Mouse (Mus musculus) stomach, embryonic 14.5 days (tissue): ENCODE data around the gene Ddost. TPM values are rescaled to one million over a fixed set of nuclear protein-coding genes. Genes with fewer than 3 reads are reported as not detected.

Experiments
- ATAC-seq: fragments of 200-750 bp; cut with Nextera tagmentation; 2 replicates; pipeline ENCODE4 v1.8.0; 2017; ENCODE audit warnings: low read depth, moderate TSS enrichment; ENCODE audit not compliant: insufficient number of reproducible peaks, insufficient read depth, low FRiP score
- H3K27ac ChIP-seq: fragments of 300-500 bp; sonication (generic); 2 replicates; pipeline ENCODE4 v1.5.1; 2014; ENCODE audit warnings: mild to moderate bottlenecking, low read length, moderate library complexity, mixed read lengths
- H3K27me3 ChIP-seq: fragments of 300-500 bp; sonication (generic); 2 replicates; pipeline ENCODE4 v1.6.1; 2014; ENCODE audit warnings: low read length, control low read depth, mixed read lengths; ENCODE audit not compliant: control insufficient read depth, insufficient read depth
- H3K36me3 ChIP-seq: fragments of 300-500 bp; sonication (generic); 2 replicates; pipeline ENCODE4 v1.6.1; 2014; ENCODE audit warnings: mild to moderate bottlenecking, control low read depth, low read length, moderate library complexity, mixed read lengths; ENCODE audit not compliant: control insufficient read depth, insufficient read depth
- H3K4me1 ChIP-seq: fragments of 300-500 bp; sonication (generic); 2 replicates; pipeline ENCODE4 v1.6.1; 2014; ENCODE audit warnings: low read length, control low read depth, mixed read lengths; ENCODE audit not compliant: control insufficient read depth, insufficient read depth
- H3K4me2 ChIP-seq: fragments of 300-500 bp; sonication (generic); replicated peaks from 2 replicates; pipeline ENCODE4 v1.6.1; 2014; ENCODE audit warnings: low read depth, low read length, control low read depth
- H3K4me3 ChIP-seq: fragments of 300-500 bp; sonication (generic); 2 replicates; pipeline ENCODE4 v1.5.1; 2014; ENCODE audit warnings: low read depth, low read length, control low read depth
- H3K9ac ChIP-seq: fragments of 300-500 bp; sonication (generic); replicated peaks from 2 replicates; pipeline ENCODE4 v1.6.1; 2014; ENCODE audit warnings: low read depth, mild to moderate bottlenecking, control low read depth, low read length, moderate library complexity, mixed read lengths
- H3K9me3 ChIP-seq: fragments of 300-500 bp; sonication (generic); 2 replicates; pipeline ENCODE4 v1.6.1; 2016; ENCODE audit warnings: low read depth, low read length, control low read depth; ENCODE audit not compliant: control insufficient read depth
- WGBS: fragments of 180-500 bp; shearing (Covaris S2); extraction: QIAGEN DNeasy Blood & Tissue Kit; methylation state at CpG from one replicate; pipeline ENCODE4 v1.1.7; 2014; 5-methylcytosine and 5-hydroxymethylcytosine counted together
- polyA plus RNA-seq: library from polyadenylated mRNA; unstranded; fragments of >200 nt; fragmentation: Nextera tagmentation; extraction: Ambion mirVana; gene quantifications from 2 replicates; pipeline ENCODE4 v1.2.1, GENCODE M21; 2014

The Ddost gene
- polyA plus RNA-seq, 1 experiment from 2014 or later, result 351 TPM

GRCm38 (mm10) chr4:138315781-138316180 lies 11.3 kb downstream of the Ddost start:
- H3K9ac ChIP-seq, result no peak overlapping the region
- H3K27me3 ChIP-seq, result no peaks in the 10 kb centered on the region
- H3K4me1 ChIP-seq, result no peaks in the 10 kb centered on the region
- no peak overlapping the region for H3K4me3 ChIP-seq
- WGBS, result 73% methylated on average over 9 of the region's 9 CpGs
- no peak overlapping the region for H3K27ac ChIP-seq
- H3K4me2 ChIP-seq, result no peak overlapping the region
- no peak for ATAC-seq
- peaks cover 22% of the 10 kb centered on the region; the same call in 1 of the 2 replicates for H3K36me3 ChIP-seq
- no peaks in the 10 kb centered on the region for H3K9me3 ChIP-seq

GRCm38 (mm10) chr4:138316369-138316768 lies 11.8 kb downstream of the Ddost start:
- H3K4me2 ChIP-seq, result no peak overlapping the region
- WGBS, result 92% methylated on average over 6 of the region's 6 CpGs
- no peaks in the 10 kb centered on the region for H3K9me3 ChIP-seq
- H3K36me3 ChIP-seq, result peaks cover 16% of the 10 kb centered on the region; the same call in 1 of the 2 replicates
- 0 out of 2 replicates have a peak, but pooled peaks cover 2% of the 10 kb centered on the region for H3K4me1 ChIP-seq
- ATAC-seq, result no peak
- no peak overlapping the region for H3K4me3 ChIP-seq
- H3K9ac ChIP-seq, result no peak overlapping the region
- H3K27me3 ChIP-seq, result no peaks in the 10 kb centered on the region
- no peak overlapping the region for H3K27ac ChIP-seq

GRCm38 (mm10) chr4:138318509-138319266 lies 14.2 kb downstream of the Ddost start:
- WGBS, result 53% methylated on average over 6 of the region's 6 CpGs
- H3K9ac ChIP-seq, result no peak overlapping the region
- no peaks in the 10 kb centered on the region for H3K27me3 ChIP-seq
- no peaks in the 10 kb centered on the region for H3K9me3 ChIP-seq
- 0 out of 2 replicates have a peak, but pooled peaks have one; percentile 39 for ATAC-seq
- H3K36me3 ChIP-seq, result no peaks in the 10 kb centered on the region; the same call in 1 of the 2 replicates
- H3K4me2 ChIP-seq, result no peak overlapping the region
- H3K27ac ChIP-seq, result no peak overlapping the region
- no peak overlapping the region for H3K4me3 ChIP-seq
- peaks cover 10% of the 10 kb centered on the region; the same call in 1 of the 2 replicates for H3K4me1 ChIP-seq

GRCm38 (mm10) chr4:138319508-138319907 lies 15.0 kb downstream of the Ddost start:
- Histone ChIP-seq H3K9ac (no peak overlapping the region), H3K27ac (no peak overlapping the region), H3K4me2 (no peak overlapping the region), H3K27me3 (no peaks in the 10 kb centered on the region), H3K36me3 (no peaks in the 10 kb centered on the region), H3K4me3 (no peak overlapping the region), H3K4me1 (peaks cover 12% of the 10 kb centered on the region; the same call in 1 of the 2 replicates), H3K9me3 (no peaks in the 10 kb centered on the region)
- ATAC-seq, result no peak
- WGBS, result 36% methylated on average over 10 of the region's 10 CpGs

- no peak overlapping the region for H3K4me3 ChIP-seq
- no peak overlapping the region; the same call in 1 of the 2 replicates for H3K27ac ChIP-seq
- H3K9ac ChIP-seq, result no peak overlapping the region
- WGBS, result 61% methylated on average over 11 of the region's 11 CpGs
- no peaks in the 10 kb centered on the region for H3K36me3 ChIP-seq
- H3K9me3 ChIP-seq, result no peaks in the 10 kb centered on the region
- no peaks in the 10 kb centered on the region for H3K27me3 ChIP-seq
- no peak for ATAC-seq
- 0 out of 2 replicates have a peak overlapping the region, but pooled peaks have one; percentile 1 for H3K4me2 ChIP-seq
- peaks cover 12% of the 10 kb centered on the region; the same call in 1 of the 2 replicates for H3K4me1 ChIP-seq
Measured at GRCm38 (mm10) chr4:138320711-138321110, 16.2 kb downstream of the Ddost start.

- 64% methylated on average over 7 of the region's 7 CpGs for WGBS
- H3K27me3 ChIP-seq, result no peaks in the 10 kb centered on the region
- H3K27ac ChIP-seq, result peak overlapping the region; percentile 21; the same call in 1 of the 2 replicates
- H3K4me1 ChIP-seq, result peaks cover 12% of the 10 kb centered on the region; the same call in 1 of the 2 replicates
- no peaks in the 10 kb centered on the region for H3K36me3 ChIP-seq
- H3K4me2 ChIP-seq, result no peak overlapping the region
- ATAC-seq, result no peak
- no peak overlapping the region for H3K4me3 ChIP-seq
- no peaks in the 10 kb centered on the region for H3K9me3 ChIP-seq
- no peak overlapping the region for H3K9ac ChIP-seq
Measured at GRCm38 (mm10) chr4:138321488-138321887, 17.0 kb downstream of the Ddost start.

GRCm38 (mm10) chr4:138322692-138323091 lies 18.2 kb downstream of the Ddost start:
- Histone ChIP-seq H3K27ac (no peak overlapping the region), H3K27me3 (no peaks in the 10 kb centered on the region)
- WGBS, result 63% methylated on average over 4 of the region's 4 CpGs

GRCm38 (mm10) chr4:138323753-138324152 lies 19.2 kb downstream of the Ddost start:
- 56% methylated on average over 4 of the region's 4 CpGs for WGBS
- Histone ChIP-seq H3K36me3 (no peaks in the 10 kb centered on the region), H3K27me3 (no peaks in the 10 kb centered on the region)

More at GRCm38 (mm10) chr4:138322692-138323091, 18.2 kb downstream of the Ddost start:
- H3K36me3 ChIP-seq, result no peaks in the 10 kb centered on the region
- H3K4me3 ChIP-seq, result no peak overlapping the region
- no peak for ATAC-seq
- H3K9ac ChIP-seq, result no peak overlapping the region
- no peaks in the 10 kb centered on the region for H3K9me3 ChIP-seq
- no peak overlapping the region for H3K4me2 ChIP-seq
- H3K4me1 ChIP-seq, result peaks cover 12% of the 10 kb centered on the region; the same call in 1 of the 2 replicates

More at GRCm38 (mm10) chr4:138323753-138324152, 19.2 kb downstream of the Ddost start:
- Histone ChIP-seq H3K9me3 (no peaks in the 10 kb centered on the region), H3K27ac (peak overlapping the region; percentile 75), H3K4me2 (no peak overlapping the region), H3K9ac (no peak overlapping the region), H3K4me3 (no peak overlapping the region), H3K4me1 (peaks cover 12% of the 10 kb centered on the region; the same call in 1 of the 2 replicates)
- no peak for ATAC-seq
